Mouse (Mus musculus) cerebellum, postnatal 14 days (tissue): Measurements from ENCODE around the gene Pitx1.
A peak's percentile ranks its signal among the peaks of the same experiment; 100 is the strongest.

Experiments used
- DNase-seq, 2 experiments: peaks; one replicate each; pipeline ENCODE4 v3.0.0; 2021; ENCODE audit warnings: mixed read lengths in 2 of 2

The Pitx1 gene

DNA sequence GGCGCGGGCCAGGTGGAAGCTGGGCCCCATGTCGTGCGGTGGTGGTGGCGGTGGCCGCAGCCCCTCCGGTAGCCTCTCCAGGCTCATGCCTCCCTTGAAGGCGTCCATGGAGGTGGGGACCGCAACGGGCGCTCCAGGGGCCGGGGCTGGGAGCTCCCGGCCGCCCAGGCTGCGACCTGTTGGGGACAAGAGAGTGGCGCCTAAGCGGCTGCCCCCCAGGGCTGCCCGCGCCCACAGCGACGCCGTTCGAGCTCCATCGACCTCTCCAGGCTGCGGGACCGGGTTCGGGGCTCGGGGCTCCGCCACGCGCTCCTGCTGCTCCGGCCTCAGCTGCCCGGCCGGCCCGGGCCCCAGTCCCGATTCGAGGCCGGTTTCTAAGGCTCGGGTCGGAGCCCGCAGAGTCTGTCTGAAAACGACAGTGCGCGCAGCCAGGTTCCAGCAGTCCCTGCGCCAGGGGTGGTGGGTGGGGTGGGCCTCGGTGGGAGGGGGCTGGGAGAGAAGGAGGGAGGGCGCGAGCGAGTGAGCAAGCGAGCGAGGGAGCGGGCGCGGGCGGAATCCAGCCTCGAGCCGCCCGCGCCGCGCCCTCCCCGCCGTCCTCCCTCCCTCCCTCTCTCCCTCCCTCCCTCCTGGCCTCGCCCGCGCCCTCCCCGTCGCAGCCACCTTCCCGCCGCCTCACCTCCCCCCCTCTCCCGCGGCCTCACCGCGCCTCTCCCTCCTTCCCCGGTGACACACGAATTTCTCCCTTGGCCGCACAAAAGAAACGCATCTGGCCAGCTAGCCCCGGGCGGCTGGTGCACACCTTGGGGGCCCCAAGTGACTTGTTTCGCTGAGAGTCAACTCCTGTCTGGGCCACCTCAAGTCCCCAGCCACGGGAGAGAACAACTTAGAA is 4.9 kb downstream of the Pitx1 start:
- no peak for DNase-seq

DNA sequence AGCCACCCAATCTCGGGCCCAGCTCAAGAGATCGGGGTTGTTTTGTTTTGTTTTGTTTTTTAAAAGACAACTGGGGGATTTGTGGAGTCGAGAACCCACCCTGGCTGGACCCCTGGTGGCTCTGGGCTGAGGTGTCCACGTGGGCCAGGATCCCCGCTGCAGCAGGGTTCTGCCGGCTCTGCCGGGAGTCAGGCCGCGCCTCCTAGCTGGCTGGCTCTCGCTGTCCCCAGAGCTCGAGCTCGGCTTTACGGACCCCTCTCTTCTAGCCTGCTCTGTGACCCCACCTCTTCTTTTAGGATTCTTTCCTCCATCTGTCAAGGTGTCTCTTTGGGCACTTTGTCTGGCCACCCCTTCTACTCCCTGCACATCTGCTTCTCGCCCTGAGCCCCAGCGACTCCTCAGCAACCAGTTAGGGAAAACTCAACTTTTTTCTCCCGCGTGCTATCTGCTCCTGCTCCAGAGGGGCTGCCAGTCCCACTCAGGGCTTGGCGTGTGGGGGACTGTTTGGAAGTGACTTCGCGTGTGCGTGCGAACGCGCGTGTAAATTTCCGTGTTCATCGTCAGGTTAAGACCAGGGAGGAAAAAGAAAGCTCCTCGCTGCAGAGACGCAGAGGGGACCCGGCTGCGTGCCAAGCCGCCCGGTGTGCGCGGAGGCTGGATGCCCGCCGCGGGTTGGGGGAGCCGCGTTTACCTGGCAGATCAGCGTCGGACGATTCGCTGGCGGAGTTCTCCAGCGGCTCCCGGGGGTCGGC is 5.7 kb downstream of the Pitx1 start:
- DNase-seq: no peak

DNA sequence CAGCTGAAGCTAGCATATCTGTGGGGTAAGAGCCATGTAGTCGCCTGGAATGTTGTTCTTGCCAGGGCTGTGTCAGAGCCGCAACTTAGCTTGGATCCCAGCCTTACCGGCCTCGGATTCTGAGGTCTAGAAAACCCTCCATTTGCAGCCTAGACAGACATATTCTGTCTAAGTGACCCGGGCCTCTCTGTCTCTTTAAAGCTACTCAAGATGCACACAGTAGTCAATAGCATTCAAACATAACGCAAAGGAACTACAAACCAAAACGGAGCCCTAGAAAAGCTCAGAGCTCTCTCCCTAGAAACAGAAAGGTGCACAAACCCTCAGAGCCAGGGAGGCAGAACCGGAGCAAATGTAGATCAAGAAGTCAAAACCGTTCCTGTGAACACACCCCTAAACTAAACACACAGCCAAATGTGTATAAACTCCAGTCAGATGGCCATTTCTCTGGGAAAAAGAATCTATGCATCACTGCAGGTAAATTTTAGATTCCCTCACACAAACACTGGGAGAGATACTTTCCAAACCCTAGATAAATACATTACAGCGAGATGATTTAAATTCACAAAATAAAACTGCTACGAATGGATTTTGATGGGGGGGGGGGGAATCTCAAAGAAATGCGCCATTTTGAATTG is 6.9 kb downstream of the Pitx1 start:
- DNase-seq: no peak

DNA sequence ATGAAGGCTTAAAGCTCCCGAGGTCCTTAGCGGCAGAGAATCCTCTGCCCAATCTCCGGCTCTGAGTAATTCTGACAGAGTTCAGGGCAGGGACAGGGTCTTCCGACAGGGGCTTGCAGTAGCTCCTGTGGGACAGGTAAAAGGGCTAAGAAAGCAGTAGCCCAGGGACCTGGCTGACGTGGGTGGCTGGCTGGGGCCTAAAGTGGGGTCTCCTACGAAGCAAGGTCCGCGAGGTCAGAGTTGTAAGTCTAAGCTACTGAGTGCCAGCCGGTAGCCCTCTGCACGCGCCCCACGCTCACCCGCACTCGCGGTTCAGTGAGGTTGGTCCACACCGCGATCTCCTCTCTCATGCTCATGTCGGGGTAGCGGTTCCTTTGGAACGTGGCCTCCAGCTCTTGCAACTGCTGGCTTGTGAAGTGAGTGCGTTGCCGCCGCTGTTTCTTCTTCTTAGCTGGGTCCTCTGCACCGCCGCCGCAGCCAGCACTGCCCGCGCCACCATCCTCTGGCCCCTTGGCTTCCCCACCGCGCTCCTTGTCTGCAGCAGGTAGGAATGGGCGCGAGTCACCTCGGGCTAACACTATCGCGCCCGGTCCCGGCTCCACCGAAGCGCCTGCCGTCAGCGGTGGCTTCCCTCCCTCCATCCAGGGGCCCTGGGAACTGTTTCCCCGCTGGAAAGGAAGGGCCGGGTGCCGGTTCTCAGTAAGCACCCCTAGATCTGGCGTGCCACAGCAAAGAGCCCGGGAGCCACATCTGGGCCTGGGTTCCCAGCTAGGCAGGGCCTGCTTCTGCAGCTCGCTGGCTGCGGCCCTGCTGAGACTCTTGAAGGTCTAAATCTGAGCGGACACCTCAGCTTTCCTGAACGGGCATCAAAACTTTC is 7.6 kb downstream of the Pitx1 start:
- no peak for DNase-seq

DNA sequence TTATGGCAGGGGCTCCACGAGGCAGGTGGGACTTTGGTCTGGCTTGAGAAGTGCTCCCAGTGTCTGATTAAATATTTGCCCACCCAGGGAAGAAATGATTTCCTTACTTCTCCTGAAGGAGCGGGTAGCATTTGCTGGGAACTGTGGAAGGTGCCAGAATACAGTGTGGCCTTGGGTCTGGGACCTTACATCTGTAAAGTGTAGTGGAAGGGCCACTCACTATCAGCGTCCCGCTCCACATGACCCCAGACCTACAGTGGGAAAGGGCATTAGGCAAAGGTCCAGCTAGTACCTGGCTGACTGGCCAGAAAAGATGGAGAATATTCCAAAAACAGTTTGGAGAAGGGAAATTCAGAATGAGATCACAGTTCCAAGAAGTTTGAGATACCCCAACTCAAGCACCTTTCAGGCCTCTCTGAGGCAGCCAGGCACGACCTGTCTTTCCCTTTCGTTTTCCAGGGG is 8.3 kb downstream of the Pitx1 start:
- no peak for DNase-seq

DNA sequence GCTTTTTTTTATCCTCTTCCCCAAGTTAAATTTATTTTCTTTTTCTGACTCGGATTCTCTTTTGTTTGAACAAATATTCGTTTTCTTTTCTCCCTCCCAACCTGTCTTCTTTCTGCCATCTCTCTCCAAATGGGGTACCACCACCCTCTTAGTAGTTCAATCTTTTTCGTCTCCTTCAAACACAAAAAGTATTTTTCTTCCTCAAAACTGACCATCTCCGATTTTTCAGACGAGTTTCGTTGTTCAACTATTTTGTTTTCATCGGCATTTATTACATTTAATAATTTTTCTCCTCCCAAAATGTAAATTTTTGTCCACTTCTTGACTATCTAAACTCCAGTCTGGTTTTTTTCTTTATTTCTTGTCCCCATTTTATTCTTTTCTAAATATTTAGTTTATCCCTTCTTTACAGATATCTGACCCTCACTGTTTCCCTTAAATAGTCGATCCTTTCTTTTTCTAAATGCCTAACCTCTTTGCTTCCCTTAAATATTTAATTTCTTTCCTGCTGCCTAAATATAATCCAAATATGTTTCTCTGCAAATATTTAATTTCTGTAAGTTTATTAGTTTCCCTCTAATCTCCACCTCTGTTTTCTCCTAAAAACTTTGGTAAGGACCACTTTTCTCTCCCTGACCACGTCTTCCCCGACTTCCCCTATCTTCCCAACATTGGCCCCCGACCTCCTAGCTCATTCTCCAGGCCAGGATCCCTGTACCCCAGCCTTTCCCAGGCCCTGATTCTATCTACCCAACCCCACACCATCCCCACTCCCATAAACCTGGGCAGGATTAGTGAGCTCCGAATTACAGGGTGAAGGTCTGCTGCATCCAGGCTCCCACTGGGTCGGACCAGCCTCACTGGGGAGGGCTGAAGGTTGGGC is 9.0 kb downstream of the Pitx1 start:
- DNase-seq: no peak

DNA sequence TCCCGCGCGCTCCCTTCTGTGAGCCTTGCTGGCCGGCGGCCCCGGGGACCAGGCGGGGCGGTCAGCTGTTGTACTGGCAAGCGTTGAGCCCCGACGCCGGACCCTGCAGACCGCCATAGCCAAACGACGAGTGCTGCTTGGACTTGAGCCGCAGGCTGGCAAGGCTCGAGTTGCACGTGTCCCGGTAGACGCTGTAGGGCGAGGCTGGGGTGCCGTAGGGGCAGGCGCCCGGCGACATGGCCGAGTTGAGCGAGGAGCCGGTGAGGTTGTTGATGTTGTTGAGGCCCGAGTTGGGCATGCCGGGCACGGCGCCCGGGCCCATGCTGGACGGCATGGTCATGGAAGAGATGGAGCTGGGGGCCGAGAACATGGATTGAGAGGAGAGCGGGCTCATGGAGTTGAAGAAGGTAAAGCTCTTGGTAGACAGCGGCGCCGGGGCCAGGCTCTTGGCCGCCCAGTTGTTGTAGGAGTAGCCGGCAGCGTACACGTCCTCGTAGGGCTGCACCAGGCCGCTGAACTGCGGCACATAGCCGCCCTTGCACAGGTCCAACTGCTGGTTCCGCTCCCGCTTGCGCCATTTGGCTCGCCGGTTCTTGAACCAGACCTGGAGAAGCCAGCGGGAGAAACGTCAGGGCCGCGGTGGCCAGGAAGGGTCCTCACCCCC is 9.9 kb downstream of the Pitx1 start:
- DNase-seq: peak in 1 of 2 experiments; percentile 51

DNA sequence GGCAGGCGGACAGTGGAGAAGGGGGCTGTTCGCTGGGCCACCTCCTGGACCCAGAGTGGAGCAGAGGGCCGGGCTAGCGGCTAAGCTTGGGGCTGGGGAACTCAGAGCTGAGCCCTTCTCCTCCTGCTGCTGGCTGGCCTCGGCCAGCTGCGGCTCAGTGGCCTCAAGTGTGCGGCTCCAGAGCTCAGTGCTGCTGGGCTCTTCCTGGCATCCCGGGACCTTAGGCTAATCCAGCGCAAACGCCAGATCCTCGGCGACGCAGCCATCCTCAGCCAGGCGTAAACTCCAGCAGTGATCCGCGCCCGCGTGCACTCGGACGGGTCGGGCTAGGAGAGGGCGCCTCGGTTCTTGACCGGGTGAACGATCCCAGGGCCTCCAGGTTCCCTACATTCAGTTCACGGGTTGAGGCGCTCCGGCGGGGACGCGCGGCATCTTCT is 10.7 kb downstream of the Pitx1 start:
- DNase-seq: no peak

DNA sequence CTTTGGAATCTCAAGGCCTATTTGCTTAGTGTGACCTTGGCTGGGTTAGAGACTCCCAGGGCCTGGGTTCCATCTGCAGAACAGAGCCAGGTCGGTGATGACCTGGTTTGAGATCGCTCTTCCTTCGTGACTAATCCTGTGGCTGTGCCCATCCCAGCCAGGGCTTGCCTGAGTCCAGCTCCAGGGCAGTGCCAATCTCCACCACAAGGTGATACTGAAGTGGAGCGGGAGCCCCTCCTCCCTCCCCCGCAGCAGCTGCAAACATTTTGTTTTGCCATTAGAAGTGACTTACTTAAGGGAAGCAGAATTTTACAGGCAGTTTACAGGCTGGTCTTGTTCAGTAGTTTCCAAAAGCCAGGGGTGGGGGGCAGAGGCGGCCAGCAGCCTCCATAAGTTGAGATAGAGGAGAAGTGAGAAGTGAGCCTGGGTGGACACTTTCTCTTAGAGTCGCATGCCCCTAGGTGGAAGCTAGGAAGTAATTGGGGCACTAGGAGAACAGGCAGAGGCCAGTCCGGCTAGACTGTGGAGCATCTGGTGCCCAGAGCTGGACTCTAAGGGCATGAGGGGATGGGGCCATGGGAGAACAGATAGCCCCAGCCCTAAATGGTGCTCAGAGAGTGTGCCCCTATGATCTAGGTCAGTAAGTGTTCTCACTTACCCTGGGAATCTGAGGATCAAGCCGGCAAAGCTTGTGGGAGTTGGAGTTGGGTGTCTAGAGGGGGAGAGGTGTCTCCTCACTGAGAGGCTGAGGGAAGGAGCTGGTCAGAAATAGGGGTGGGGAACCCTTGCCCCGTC is 11.6 kb downstream of the Pitx1 start:
- DNase-seq: no peak

DNA sequence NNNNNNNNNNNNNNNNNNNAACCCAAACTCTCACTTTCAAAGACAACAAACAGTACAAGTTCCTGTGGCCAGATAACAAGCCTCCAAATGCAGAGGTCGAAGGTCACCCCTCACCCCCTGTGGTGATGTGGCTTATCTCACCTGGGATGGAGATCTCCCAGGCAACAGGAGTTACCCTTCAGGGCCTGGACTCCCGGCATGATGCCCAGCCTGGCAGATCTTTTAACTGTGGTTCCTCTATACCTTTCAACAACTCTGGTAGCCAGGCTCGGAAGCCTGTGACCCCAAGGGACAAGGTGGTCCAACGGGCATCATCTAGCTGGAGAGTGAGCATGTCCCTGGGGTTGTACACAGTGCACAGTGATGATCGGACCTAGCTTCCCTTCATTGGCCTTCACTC is 13.5 kb downstream of the Pitx1 start:
- DNase-seq: no peak

DNA sequence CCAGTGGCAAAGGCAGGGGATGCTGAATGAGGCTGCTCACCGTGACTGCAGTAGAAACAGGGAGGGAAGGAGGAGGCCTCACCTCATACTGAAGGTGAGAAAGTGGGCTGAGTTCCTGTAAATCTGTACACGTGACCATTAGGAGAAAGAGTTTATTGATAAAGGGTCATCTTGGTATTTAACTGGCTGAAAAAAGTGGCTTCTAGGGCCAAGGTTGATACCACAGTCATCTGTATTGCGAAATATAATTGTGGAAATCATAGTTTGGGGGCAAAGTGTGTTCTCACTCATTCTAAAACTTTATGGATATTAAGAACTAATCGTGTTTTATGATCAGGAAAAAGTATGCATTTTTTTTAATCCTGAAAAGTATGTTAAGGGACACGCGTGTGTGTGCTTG is 21.2 kb downstream of the Pitx1 start:
- no peak for DNase-seq

DNA sequence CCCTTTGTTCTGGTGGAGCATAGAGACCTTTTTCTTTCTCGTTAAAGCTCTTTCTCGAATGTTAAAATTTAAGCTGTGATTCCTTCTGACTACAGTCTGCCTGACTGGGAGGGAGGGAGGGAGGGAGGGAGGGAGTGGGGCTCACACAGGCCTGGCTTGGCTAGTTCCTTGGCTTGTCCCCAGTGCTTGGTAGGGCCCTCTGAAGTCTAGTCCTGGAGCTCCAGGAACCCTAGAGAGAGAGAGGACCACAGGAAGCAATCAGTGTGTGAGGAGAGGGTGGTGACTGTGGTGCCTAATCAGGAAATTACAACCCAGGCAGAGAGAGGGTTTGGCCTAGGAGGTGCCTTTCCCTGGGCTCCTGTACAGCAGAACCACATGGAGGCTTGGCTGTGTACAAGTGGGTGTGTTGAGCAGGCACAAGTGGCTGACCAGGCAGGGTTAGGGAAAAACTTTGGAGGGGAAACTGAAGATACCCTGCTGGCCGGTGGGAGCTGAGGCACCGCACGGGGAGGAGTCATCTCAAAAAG is 22.4 kb downstream of the Pitx1 start:
- DNase-seq: no peak

DNA sequence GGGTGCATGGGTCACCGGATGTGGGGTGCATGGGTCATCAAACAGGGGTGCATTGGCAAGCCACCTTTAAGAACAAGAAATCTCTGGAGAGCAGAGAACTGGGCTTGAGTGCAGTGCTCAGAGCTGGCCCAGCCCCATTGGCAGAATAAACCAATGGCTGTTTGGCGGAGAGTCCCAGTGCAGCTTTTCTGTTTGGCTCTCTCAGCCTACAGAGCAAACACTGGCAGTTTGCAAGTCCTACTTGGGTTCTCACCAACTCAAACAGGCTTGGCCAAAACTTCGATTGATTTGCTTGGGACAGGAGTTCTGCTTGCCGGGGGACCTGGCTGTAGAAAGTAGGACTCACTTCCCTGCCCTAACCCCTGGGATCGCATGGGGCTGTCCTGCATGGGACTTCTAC is 25.0 kb downstream of the Pitx1 start:
- DNase-seq: no peak

DNA sequence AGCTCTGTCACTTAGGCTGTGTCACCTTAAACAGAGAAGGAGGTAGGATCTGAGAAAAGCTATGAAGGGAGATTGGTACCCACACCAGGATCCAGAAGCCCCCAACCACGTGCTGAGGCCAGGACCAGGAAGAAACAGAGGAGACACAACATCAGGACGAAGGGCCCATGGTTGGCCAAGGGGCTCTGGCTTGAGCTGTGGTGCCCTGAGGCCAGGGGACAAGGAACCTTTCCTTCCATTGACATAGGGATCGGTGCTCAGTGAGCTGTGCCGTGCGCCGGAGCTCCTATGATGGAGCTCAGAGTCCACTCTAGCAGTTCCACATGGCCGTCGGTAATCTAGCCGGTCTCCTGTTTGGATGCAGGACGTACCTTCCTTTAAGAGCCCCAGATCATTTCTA is 26.3 kb downstream of the Pitx1 start:
- DNase-seq: no peak

DNA sequence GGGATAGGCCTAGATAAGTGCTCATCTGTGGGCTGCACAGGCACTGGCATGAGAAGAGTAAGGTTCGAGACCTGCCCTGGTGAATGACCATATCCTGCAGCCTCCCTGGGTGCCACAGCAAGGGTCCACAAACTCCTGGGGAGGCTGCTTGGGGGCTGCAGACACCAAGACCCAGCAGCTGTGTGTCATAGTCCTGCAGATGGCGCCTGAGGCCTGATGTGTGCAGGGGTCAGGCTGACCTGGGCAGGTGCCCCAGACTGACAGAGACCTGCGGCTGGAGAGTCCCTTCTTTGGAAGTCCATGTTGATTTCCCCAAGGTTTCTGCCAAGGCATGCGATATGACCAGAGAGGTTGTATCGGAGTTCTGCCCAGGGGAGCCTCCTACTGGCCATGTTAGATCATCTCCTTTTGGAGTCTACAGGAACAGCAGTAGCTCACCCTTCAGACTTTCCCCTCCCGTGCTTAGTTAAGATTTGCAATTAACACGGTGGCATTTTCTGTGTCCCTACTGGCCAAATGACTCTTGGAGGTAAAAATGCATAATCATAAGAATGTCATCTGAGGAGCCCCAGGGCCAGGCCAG is 26.9 kb downstream of the Pitx1 start:
- DNase-seq: no peak

DNA sequence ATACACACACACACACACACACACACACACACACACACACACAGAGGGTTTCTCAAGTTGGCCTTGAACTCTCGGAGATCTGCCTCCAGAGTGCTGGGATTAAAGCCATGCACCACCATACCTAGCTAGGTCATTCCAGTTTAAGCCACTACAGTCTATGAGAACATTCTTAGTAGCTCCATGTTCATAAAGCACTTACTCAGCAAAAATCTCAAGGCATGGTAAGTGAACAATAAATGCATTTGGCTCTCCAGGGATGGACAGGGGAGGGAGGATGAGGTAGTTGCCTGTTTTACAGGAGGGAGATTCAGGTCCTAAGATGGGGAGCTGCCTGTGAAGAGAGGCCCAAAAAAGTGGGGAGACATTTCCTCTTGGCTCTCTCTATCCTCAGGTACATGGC is 32.0 kb downstream of the Pitx1 start:
- DNase-seq: no peak

DNA sequence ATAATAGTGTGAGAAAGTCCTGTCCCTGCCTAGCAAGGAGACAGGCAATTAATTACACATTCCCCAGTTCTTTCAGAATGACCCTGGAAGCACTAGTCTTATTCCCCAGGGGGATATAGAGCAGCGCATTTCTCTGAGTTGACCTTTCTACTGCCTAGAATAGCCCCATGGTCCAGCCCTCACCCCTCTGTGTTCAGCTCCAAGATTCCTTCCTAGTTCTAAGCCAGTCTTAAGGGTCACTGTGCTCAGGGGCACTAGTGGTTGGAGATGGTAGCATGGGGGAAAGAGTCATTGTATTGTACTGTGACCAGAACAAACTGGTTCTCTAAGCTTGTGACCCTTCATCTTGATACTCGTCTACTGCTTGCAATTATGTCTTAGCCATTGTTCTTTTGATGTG is 34.7 kb downstream of the Pitx1 start:
- no peak for DNase-seq

DNA sequence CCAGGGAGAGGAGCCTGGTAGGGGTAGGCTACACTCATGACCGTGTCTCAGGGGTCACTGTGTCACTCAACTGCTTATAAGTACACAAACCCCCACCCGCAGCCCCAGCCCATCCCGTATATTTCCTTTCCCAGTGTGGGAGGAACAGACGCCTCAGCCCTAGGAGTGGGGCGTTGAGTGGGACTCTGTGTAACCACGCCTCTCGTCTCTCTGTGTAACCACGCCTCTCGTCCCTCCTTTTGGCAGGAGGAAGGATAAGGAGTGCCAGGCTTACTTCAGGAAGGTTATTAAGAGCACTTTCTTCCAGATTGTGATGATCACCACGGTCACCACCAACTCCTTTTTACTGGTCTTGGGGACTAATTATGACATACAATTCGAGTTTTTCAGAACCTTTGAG is 49.9 kb downstream of the Pitx1 start:
- DNase-seq: no peak

DNA sequence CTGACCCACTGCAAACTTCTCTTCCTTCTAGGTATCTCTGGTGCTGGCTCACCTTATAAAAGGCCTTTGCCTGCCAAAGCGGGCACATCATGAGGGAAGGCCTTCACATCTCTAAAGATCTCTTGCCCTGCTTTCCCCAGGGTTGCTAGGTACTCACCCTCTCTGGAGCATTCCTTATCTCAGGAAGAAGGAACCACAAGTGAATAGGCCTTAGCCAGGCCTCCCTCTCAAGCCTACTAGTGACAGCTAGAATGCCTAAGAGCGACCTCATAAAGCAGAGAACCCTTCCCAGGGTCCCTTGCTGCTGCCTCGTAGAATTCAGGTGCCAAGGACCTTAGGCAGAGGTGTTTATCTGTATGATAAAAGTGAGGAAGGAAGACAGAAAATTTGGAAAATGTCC is 51.7 kb downstream of the Pitx1 start, which contains the start of gene Catsper3:
TSS of gene Catsper3 (plus strand) at position 301 of the 400 bp plus-strand sequence.
- DNase-seq: no peak
